Mouse (Mus musculus) adrenal gland, postnatal 10 days (tissue): ENCODE data around the gene Rxfp2. TPM values are rescaled to one million over a fixed set of nuclear protein-coding genes. Genes with fewer than 3 reads are reported as not detected.

Experiments used
- DNase-seq: peaks from one replicate; pipeline ENCODE4 v3.0.0; 2021; ENCODE audit warnings: mixed read lengths
- long read RNA-seq, 2 experiments: library from polyadenylated mRNA; stranded (forward); transcript quantifications; one replicate each; pipeline ENCODE4 v2.0.0; 2021
- total RNA-seq, 2 experiments: library from RNA; stranded (reverse); gene quantifications; 2 replicates each; pipeline ENCODE4 v1.2.3; 2021

The Rxfp2 gene
- total RNA-seq: not detected
- long read RNA-seq, experiment 1: 0 reads
- long read RNA-seq, experiment 2, partial matches to known transcripts: 0 of 1 reads
- long read RNA-seq, experiment 2, other reads (novel, unspliced or antisense): 0 of 1 reads

- DNase-seq: no peak
Observed at GRCm38 (mm10) chr5:150018656-150019055, at the start of gene Rxfp2. TSS of gene Rxfp2 (plus strand) at chr5:150018675.

- no peak for DNase-seq
Observed at GRCm38 (mm10) chr5:149970261-149970660, 48.2 kb upstream of the Rxfp2 start.

GRCm38 (mm10) chr5:149977027-149977426, 41.4 kb upstream of the Rxfp2 start:
- DNase-seq: no peak

- DNase-seq: peak; percentile 54
Observed at GRCm38 (mm10) chr5:149983621-149984020, 34.9 kb upstream of the Rxfp2 start.

GRCm38 (mm10) chr5:149994578-149994977, 23.9 kb upstream of the Rxfp2 start:
- no peak for DNase-seq

- DNase-seq: no peak
Observed at GRCm38 (mm10) chr5:149996614-149997013, 21.9 kb upstream of the Rxfp2 start.

- DNase-seq: no peak
Observed at GRCm38 (mm10) chr5:149997321-149998034, 21.0 kb upstream of the Rxfp2 start.

- DNase-seq: no peak
Observed at GRCm38 (mm10) chr5:149998311-149998710, 20.2 kb upstream of the Rxfp2 start.

GRCm38 (mm10) chr5:150005355-150005754, 13.1 kb upstream of the Rxfp2 start:
- no peak for DNase-seq

GRCm38 (mm10) chr5:150016861-150017260, 1.6 kb upstream of the Rxfp2 start:
- DNase-seq: no peak

GRCm38 (mm10) chr5:150017672-150018071, 803 bp upstream of the Rxfp2 start:
- no peak for DNase-seq

- peak; percentile 89 for DNase-seq
Observed at GRCm38 (mm10) chr5:150020851-150021250, 2.4 kb downstream of the Rxfp2 start.

- no peak for DNase-seq
Observed at GRCm38 (mm10) chr5:150021805-150022204, 3.3 kb downstream of the Rxfp2 start.

GRCm38 (mm10) chr5:150022556-150022955, 4.1 kb downstream of the Rxfp2 start:
- no peak for DNase-seq

GRCm38 (mm10) chr5:150023476-150023875, 5.0 kb downstream of the Rxfp2 start:
- DNase-seq: no peak

- DNase-seq: no peak
Observed at GRCm38 (mm10) chr5:150024188-150024587, 5.7 kb downstream of the Rxfp2 start.

- DNase-seq: no peak
Observed at GRCm38 (mm10) chr5:150024901-150025300, 6.4 kb downstream of the Rxfp2 start.

GRCm38 (mm10) chr5:150025326-150025725, 6.9 kb downstream of the Rxfp2 start:
- no peak for DNase-seq

GRCm38 (mm10) chr5:150026509-150027087, 8.1 kb downstream of the Rxfp2 start:
- no peak for DNase-seq

GRCm38 (mm10) chr5:150031201-150031600, 12.7 kb downstream of the Rxfp2 start:
- DNase-seq: no peak

- no peak for DNase-seq
Observed at GRCm38 (mm10) chr5:150031634-150032033, 13.2 kb downstream of the Rxfp2 start.

GRCm38 (mm10) chr5:150032075-150032492, 13.6 kb downstream of the Rxfp2 start:
- DNase-seq: peak; percentile 63

- DNase-seq: no peak
Observed at GRCm38 (mm10) chr5:150036286-150036685, 17.8 kb downstream of the Rxfp2 start.

GRCm38 (mm10) chr5:150036918-150037317, 18.4 kb downstream of the Rxfp2 start:
- DNase-seq: no peak
